Mouse (Mus musculus): ENCODE results near the gene Proca1.
A peak's percentile ranks its signal among the peaks of the same experiment; 100 is the strongest.

DNA sequence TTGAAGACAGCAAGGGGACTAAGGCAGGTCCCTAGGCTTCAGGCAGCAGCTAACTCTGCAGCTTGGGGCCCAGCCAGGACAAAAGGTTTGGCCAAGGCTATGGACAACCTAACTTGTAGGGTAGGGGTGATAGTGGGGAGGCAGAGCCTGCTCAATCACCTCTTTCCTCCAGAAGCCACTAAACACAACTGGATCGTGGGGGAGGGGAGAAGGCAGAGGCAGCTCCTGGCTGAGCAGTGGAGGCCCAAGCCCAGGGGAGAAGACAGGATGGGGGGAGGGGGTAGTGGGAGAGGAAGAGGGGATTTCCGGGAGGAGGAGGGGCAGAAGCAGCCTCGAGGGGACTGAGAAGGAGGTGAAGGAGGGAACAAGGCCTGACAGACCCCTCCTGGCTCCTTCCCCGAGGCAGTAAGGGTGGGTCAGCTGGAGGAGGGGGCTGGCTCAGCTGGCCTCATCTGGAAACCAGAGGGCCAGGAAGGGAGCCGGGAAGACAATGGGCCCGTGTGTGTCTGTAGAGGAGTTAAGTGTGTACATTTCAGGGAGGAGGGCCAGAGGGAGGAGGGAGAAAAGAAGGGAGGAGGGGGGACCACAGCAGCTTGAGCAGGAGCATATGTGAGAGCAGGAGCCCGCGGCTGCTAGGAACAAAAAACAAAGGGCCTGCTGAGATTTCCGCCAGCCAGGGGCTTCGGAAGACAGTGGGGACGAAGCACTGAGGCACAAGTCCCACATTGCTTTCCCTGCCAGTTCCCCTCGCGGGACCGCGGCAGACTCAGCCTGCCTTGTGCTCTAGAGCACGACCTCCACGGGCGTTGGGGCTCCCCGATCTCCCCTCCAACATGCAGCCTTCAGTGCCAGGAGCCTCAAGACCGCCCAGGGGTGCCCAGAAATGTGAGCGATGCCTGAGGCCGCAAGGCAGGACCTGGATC, 29.2 kb upstream of the Proca1 start:
- peak; percentile 14; the same call in 1 of the 2 replicates for TF ChIP-seq POLR2A (IDR thresholded peaks at IDR 0.05; ENCODE audit: insufficient read depth, low read depth, low read length)
- no peak for TF ChIP-seq CTCF (IDR thresholded peaks at IDR 0.05)
- no peak for TF ChIP-seq EP300 (IDR thresholded peaks at IDR 0.05; ENCODE audit: insufficient read depth, low read depth, low read length)
